8 mouse cellular contexts compared by ENCODE assay signal in the genomic region with DNA sequence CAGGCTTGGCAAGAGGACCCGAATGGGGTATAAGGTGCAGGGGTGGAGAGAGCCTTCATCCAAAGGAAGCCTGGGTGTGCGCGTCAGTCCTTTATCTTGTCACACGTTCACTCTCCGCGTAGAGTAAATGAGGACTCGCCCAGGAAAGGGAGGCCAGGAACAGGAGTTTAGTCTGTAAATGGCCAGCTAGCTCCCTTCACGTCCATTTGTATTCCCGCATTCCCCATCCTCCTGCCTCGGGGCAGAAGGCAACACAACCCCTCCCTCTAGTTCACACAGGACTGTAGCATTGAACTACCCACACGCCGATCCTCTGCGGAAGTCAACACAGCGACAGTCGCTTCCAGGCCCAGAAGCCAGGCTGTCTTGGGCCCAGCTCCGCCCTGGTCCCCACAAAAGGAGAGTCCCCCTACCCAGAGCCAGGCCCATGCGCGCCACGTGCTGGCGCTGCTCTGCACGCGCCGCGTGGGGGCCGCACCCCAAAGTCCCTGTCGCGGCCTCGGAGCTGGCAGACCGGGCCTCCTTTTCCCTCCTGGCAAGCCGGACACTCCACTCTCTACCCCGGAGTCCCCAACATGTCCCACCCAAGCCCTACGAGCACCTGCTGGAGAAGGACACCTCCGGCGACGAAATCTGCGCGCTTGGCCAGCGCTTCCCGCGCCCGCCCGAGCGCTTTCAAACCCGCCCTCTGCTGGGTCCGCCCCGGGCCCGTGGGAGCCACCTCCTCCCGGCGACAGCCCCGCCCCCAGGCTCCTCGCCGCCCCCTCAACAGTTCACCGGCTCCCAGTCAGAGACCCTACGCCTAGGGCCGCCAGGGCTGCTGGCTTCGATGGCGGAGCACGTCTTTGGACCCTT. TPM values are rescaled to one million over a fixed set of nuclear protein-coding genes. Genes with fewer than 3 reads are reported as not detected.
DNase-seq lines count a peak whose midpoint lies in the region; ATAC-seq and TF ChIP-seq lines count a peak whose summit lies in the region.

No protein-coding gene starts in this region.

- peak overlapping the region; percentile 49; the same call in 1 of the 2 replicates for H3K27ac ChIP-seq in layer of hippocampus, adult 2 months
- no peak overlapping the region for H3K27ac ChIP-seq in forebrain, embryonic 13.5 days
- no peak overlapping the region for H3K27ac ChIP-seq in limb, embryonic 11.5 days (replicated peaks; ENCODE audit: low read depth, low read length)
- H3K27ac ChIP-seq in midbrain, embryonic 10.5 days (replicated peaks): peak overlapping the region; percentile 81

- no peak for DNase-seq in layer of hippocampus, adult 2 months (ENCODE audit: low spot score in 2 of 2)
- DNase-seq in layer of hippocampus, adult 9-10 months (ENCODE audit: low spot score): no peak
- peak; percentile 83 for DNase-seq in cerebellum, adult 11-12 months
- peak; percentile 89 for DNase-seq in heart, postnatal 4 days
- peak; percentile 82 for DNase-seq in limb, embryonic 11.5 days (ENCODE audit: low spot score)
- DNase-seq in midbrain, embryonic 10.5 days (ENCODE audit: low spot score): peak; percentile 77
- DNase-seq in spleen, postnatal 10 days (ENCODE audit: low spot score in 2 of 2): peak; percentile 76 to 87

- peak overlapping the region; percentile 91 for H3K4me2 ChIP-seq in forebrain, embryonic 13.5 days
- peak overlapping the region; percentile 96 for H3K4me2 ChIP-seq in limb, embryonic 11.5 days (ENCODE audit: low read depth, severe bottlenecking)

- peaks cover 19% of the 10 kb centered on the region for H3K27me3 ChIP-seq in forebrain, embryonic 13.5 days
- peaks cover 25% of the 10 kb centered on the region for H3K27me3 ChIP-seq in limb, embryonic 11.5 days (ENCODE audit: control insufficient read depth, insufficient read depth, low read length)
- H3K27me3 ChIP-seq in midbrain, embryonic 10.5 days (ENCODE audit: low read depth, poor library complexity, severe bottlenecking): peaks cover 86% of the 10 kb centered on the region

- H3K9ac ChIP-seq in forebrain, embryonic 13.5 days: peak overlapping the region; percentile 78
- peak overlapping the region; percentile 70 for H3K9ac ChIP-seq in limb, embryonic 11.5 days (ENCODE audit: low read length)

- 1% methylated on average over 56 of the region's 58 CpGs for WGBS in forebrain, embryonic 13.5 days
- under 1% methylated on average over 58 of the region's 58 CpGs for WGBS in limb, embryonic 11.5 days
- 2% methylated on average over 58 of the region's 58 CpGs for WGBS in midbrain, embryonic 10.5 days

- H3K4me3 ChIP-seq in layer of hippocampus, adult 2 months: peak overlapping the region; percentile 69
- peak overlapping the region; percentile 55 for H3K4me3 ChIP-seq in forebrain, embryonic 13.5 days
- peak overlapping the region; percentile 50 for H3K4me3 ChIP-seq in limb, embryonic 11.5 days (ENCODE audit: low read depth, low read length)
- H3K4me3 ChIP-seq in midbrain, embryonic 10.5 days: peak overlapping the region; percentile 66

- peaks cover under 1% of the 10 kb centered on the region; the same call in 1 of the 2 replicates for H3K36me3 ChIP-seq in forebrain, embryonic 13.5 days (ENCODE audit: poor library complexity, severe bottlenecking)
- H3K36me3 ChIP-seq in limb, embryonic 11.5 days (ENCODE audit: control insufficient read depth, insufficient read depth, low read length): peaks cover 2% of the 10 kb centered on the region; the same call in 1 of the 2 replicates
- peaks cover 4% of the 10 kb centered on the region; the same call in 1 of the 2 replicates for H3K36me3 ChIP-seq in midbrain, embryonic 10.5 days

- H3K9me3 ChIP-seq in forebrain, embryonic 13.5 days (replicated peaks): no peaks in the 10 kb centered on the region
- H3K9me3 ChIP-seq in limb, embryonic 11.5 days (ENCODE audit: control insufficient read depth, low read length): no peaks in the 10 kb centered on the region; the same call in 1 of the 2 replicates
- no peaks in the 10 kb centered on the region for H3K9me3 ChIP-seq in midbrain, embryonic 10.5 days (replicated peaks)

- peak; percentile 82 for ATAC-seq in forebrain, embryonic 13.5 days
- peak; percentile 81 for ATAC-seq in limb, embryonic 11.5 days (ENCODE audit: insufficient number of reproducible peaks, low FRiP score, low TSS enrichment, low read depth)

- TF ChIP-seq CTCF in layer of hippocampus, adult 2 months (conservative IDR thresholded peaks at IDR 0.05): peak; percentile 15; the same call in 1 of the 2 replicates

- H3K4me1 ChIP-seq in forebrain, embryonic 13.5 days: peaks cover 64% of the 10 kb centered on the region
- H3K4me1 ChIP-seq in limb, embryonic 11.5 days (ENCODE audit: control insufficient read depth, insufficient read depth, low read length): peaks cover 34% of the 10 kb centered on the region
- H3K4me1 ChIP-seq in midbrain, embryonic 10.5 days: peaks cover 93% of the 10 kb centered on the region

RNA-seq across cellular contexts. Expression of a gene that starts 4.3 kb away (rescaled TPM):
- total RNA-seq in layer of hippocampus, adult 2 months (2021): 10 to 100 TPM; 21.1 to 23.0 TPM
- polyA plus RNA-seq in forebrain, embryonic 13.5 days (2015; fragmentation: Nextera tagmentation; extraction: Ambion mirVana): 47.2 and 51.9 TPM in 2 replicates
- 10 to 100 TPM; 77.9 to 96.2 TPM for total RNA-seq in heart, postnatal 4 days (2021)
- 38.9 and 41.4 TPM in 2 replicates for polyA plus RNA-seq in limb, embryonic 11.5 days (2014; fragmentation: Nextera tagmentation; extraction: Ambion mirVana)
- polyA plus RNA-seq in midbrain, embryonic 10.5 days (2016; fragmentation: Nextera tagmentation; extraction: Ambion mirVana): 62.9 and 70.6 TPM in 2 replicates

RNA-seq across cellular contexts. Expression of a gene that starts 6.8 kb away (rescaled TPM):
- total RNA-seq in layer of hippocampus, adult 2 months (2021): not detected
- polyA plus RNA-seq in forebrain, embryonic 13.5 days (2015; fragmentation: Nextera tagmentation; extraction: Ambion mirVana): not detected in 2 replicates
- not detected for total RNA-seq in heart, postnatal 4 days (2021)
- 4.8 and 7.0 TPM in 2 replicates for polyA plus RNA-seq in limb, embryonic 11.5 days (2014; fragmentation: Nextera tagmentation; extraction: Ambion mirVana)
- polyA plus RNA-seq in midbrain, embryonic 10.5 days (2016; fragmentation: Nextera tagmentation; extraction: Ambion mirVana): 0.21 and 0.39 TPM in 2 replicates

RNA-seq across cellular contexts. Expression of a gene that starts 22.0 kb away (rescaled TPM):
- 1,000 to 10,000 TPM; 1,695 to 1,765 TPM for total RNA-seq in layer of hippocampus, adult 2 months (2021)
- polyA plus RNA-seq in forebrain, embryonic 13.5 days (2015; fragmentation: Nextera tagmentation; extraction: Ambion mirVana): 1,763 and 1,849 TPM in 2 replicates
- total RNA-seq in heart, postnatal 4 days (2021): 1,000 to 10,000 TPM; 1,093 to 1,133 TPM
- 1,903 and 1,914 TPM in 2 replicates for polyA plus RNA-seq in limb, embryonic 11.5 days (2014; fragmentation: Nextera tagmentation; extraction: Ambion mirVana)
- polyA plus RNA-seq in midbrain, embryonic 10.5 days (2016; fragmentation: Nextera tagmentation; extraction: Ambion mirVana): 1,780 and 2,044 TPM in 2 replicates

RNA-seq across cellular contexts. Expression of a gene that starts 31.4 kb away (rescaled TPM):
- total RNA-seq in layer of hippocampus, adult 2 months (2021): 10 to 100 TPM; 31.1 to 31.8 TPM
- 89.1 and 107 TPM in 2 replicates for polyA plus RNA-seq in forebrain, embryonic 13.5 days (2015; fragmentation: Nextera tagmentation; extraction: Ambion mirVana)
- 10 to 100 TPM; 37.3 to 39.2 TPM for total RNA-seq in heart, postnatal 4 days (2021)
- 90.5 and 92.0 TPM in 2 replicates for polyA plus RNA-seq in limb, embryonic 11.5 days (2014; fragmentation: Nextera tagmentation; extraction: Ambion mirVana)
- 122 and 124 TPM in 2 replicates for polyA plus RNA-seq in midbrain, embryonic 10.5 days (2016; fragmentation: Nextera tagmentation; extraction: Ambion mirVana)

RNA-seq across cellular contexts. Expression of a gene that starts 39.6 kb away (rescaled TPM):
- total RNA-seq in layer of hippocampus, adult 2 months (2021): 1 to 10 TPM; 2.6 to 2.7 TPM
- polyA plus RNA-seq in forebrain, embryonic 13.5 days (2015; fragmentation: Nextera tagmentation; extraction: Ambion mirVana): 5.1 TPM in 2 replicates
- total RNA-seq in heart, postnatal 4 days (2021): 1 to 10 TPM; 1.5 to 1.9 TPM
- 5.6 and 6.2 TPM in 2 replicates for polyA plus RNA-seq in limb, embryonic 11.5 days (2014; fragmentation: Nextera tagmentation; extraction: Ambion mirVana)
- polyA plus RNA-seq in midbrain, embryonic 10.5 days (2016; fragmentation: Nextera tagmentation; extraction: Ambion mirVana): 8.6 and 9.2 TPM in 2 replicates

Comparison
In these comparisons a context has a peak if more than half of its experiments do, and no peak if none do; other contexts are left out.
1. DNase-seq: peak in cerebellum, adult 11-12 months (single experiment), heart, postnatal 4 days (single experiment), limb, embryonic 11.5 days (single experiment), midbrain, embryonic 10.5 days (single experiment) and spleen, postnatal 10 days (2 of 2); none in layer of hippocampus, adult 2 months (0 of 2) and layer of hippocampus, adult 9-10 months (single experiment).
2. H3K27ac ChIP-seq: peak in layer of hippocampus, adult 2 months (single experiment) and midbrain, embryonic 10.5 days (single experiment); none in forebrain, embryonic 13.5 days (single experiment) and limb, embryonic 11.5 days (single experiment).
3. Peak in every context shown above with its lines, with median percentiles within 50 percentile points of each other: H3K4me3 ChIP-seq.